Mouse (Mus musculus) skeletal muscle tissue, adult 2 months (tissue): ENCODE measurements around the gene Dlgap3.

Experiments
- DNase-seq: peaks from one replicate; pipeline ENCODE4 v3.0.0-alpha.2; 2012; ENCODE audit warnings: low read depth, low spot score

Gene Dlgap3

GRCm38 (mm10) chr4:127174075-127174899, 5.3 kb downstream of the Dlgap3 start:
- no peak for DNase-seq

- DNase-seq: no peak
These were observed 5.9 kb downstream of the Dlgap3 start for GRCm38 (mm10) chr4:127174900-127175278.

GRCm38 (mm10) chr4:127177961-127178360, 9.0 kb downstream of the Dlgap3 start:
- no peak for DNase-seq

GRCm38 (mm10) chr4:127178671-127179070, 9.7 kb downstream of the Dlgap3 start:
- DNase-seq: no peak

GRCm38 (mm10) chr4:127179469-127180449, 10.8 kb downstream of the Dlgap3 start:
- no peak for DNase-seq

- DNase-seq: no peak
These were observed 11.4 kb downstream of the Dlgap3 start for GRCm38 (mm10) chr4:127180450-127180840.

- no peak for DNase-seq
These were observed 12.0 kb downstream of the Dlgap3 start for GRCm38 (mm10) chr4:127181010-127181409.

- DNase-seq: no peak
These were observed 14.9 kb downstream of the Dlgap3 start for GRCm38 (mm10) chr4:127183867-127184266.

- no peak for DNase-seq
These were observed 21.9 kb downstream of the Dlgap3 start for GRCm38 (mm10) chr4:127190921-127191320.

GRCm38 (mm10) chr4:127192704-127193103, 23.7 kb downstream of the Dlgap3 start:
- DNase-seq: no peak

GRCm38 (mm10) chr4:127193378-127194155, 24.6 kb downstream of the Dlgap3 start:
- no peak for DNase-seq

GRCm38 (mm10) chr4:127194477-127195269, 25.7 kb downstream of the Dlgap3 start:
- no peak for DNase-seq

- DNase-seq: no peak
These were observed 29.6 kb downstream of the Dlgap3 start for GRCm38 (mm10) chr4:127198609-127199008.

GRCm38 (mm10) chr4:127199406-127199805, 30.4 kb downstream of the Dlgap3 start:
- no peak for DNase-seq

GRCm38 (mm10) chr4:127200164-127200722, 31.2 kb downstream of the Dlgap3 start:
- DNase-seq: no peak

GRCm38 (mm10) chr4:127200769-127201617, 32.0 kb downstream of the Dlgap3 start:
- no peak for DNase-seq

GRCm38 (mm10) chr4:127203081-127203480, 34.1 kb downstream of the Dlgap3 start:
- no peak for DNase-seq

GRCm38 (mm10) chr4:127211318-127211717, 42.3 kb downstream of the Dlgap3 start:
- DNase-seq: no peak

- DNase-seq: no peak
These were observed 45.5 kb downstream of the Dlgap3 start for GRCm38 (mm10) chr4:127214510-127214909.

GRCm38 (mm10) chr4:127215103-127215502, 46.1 kb downstream of the Dlgap3 start:
- no peak for DNase-seq
